Mouse (Mus musculus) heart, postnatal 4 days (tissue): ENCODE results near the gene Gm20517. TPM values are rescaled to one million over a fixed set of nuclear protein-coding genes. Genes with fewer than 3 reads are reported as not detected.

ENCODE experiments used
- DNase-seq: peaks from one replicate; pipeline ENCODE4 v3.0.0; 2021
- total RNA-seq, 2 experiments: library from RNA; stranded (reverse); gene quantifications; 2 replicates each; pipeline ENCODE4 v1.2.3; 2021

The Gm20517 gene
- total RNA-seq: 1 to 10 TPM; 3.9 to 4.4 TPM

DNA sequence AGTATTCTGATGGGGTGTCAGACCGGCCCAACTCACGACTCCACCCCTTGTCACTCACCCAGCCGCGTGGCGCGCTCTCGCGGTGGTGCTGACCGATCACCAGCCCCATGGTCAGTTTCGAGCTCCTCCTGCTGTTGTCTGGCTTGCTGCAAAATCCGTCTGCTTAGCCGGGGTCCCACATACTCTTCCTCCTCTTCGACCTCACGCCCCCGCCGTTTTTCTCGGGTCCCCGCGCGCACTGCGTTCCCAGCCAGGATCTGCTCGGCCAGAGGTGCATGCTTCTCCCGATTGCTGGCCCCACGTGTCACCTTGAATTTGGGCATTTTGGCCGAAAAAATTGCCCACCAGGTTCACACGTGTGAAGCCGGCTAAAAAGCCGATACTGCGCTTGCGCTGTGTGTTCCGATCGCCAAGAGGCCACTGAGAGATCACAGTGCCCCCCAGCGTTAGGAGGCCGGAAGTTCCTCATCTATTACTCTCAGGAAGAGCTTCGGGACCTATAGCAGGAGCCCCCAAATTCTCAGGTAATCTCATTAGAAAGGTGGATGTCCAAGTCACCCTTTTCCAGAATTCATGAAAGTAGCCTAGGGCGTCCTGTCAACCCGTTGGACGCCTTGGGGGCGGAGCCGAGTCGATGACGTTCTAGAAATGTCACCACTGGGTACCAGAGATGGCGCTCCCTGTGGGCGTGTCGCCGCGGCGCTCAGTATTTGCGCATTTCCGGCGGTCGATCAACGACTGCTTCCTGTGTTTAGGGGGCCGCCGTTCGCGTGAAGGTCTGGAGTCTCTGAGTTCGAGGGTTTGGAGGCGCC is at the start of gene Gm20517, which contains the start of the genes Bysl and Med20:
Gene Gm20517 (plus strand): TSS at position 741 of the 812 bp plus-strand sequence.
Gene Bysl (minus strand): TSS at position 644 of the 812 bp plus-strand sequence.
Gene Med20 (plus strand): TSS at position 734 of the 812 bp plus-strand sequence.
- DNase-seq: peak; percentile 97

DNA sequence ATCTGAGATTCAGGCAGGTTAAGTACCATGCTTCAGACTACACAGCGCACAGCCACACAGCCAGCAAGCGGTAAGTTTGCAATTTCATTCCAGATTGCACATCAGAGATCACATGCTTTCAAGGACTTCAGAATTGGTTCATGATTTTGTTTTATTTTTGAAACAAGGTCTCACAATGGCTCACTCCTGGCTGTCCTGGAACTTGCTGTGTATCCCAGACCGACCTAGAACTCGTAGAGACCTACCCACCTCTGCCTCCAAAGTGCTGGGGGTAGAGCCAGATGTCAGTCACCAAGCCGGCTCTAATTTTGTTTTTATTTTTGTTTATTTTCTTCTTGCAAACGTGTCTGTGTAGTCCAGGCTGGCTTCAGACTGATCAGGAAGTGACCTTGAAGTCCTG is 48.5 kb upstream of the Gm20517 start:
- DNase-seq: no peak

DNA sequence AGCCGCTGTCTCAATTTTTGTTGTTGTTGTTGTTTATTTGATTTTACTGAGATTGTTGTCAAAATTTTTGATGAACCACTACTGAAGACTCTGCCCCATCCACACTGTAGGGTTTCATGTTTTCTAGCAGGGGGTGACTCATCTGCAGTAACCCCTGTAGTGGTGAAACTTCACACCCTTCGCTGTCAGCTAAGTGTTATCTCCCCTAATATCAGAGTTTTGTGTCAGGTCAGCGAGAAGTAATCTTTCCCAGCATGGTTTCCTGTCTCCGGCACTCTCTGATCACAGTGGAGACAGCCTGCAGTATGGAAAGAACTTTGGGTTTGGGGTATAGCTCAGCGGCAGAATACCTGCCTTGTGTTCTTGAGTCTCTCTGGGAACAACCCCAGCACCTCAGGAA is 46.8 kb upstream of the Gm20517 start:
- DNase-seq: no peak

DNA sequence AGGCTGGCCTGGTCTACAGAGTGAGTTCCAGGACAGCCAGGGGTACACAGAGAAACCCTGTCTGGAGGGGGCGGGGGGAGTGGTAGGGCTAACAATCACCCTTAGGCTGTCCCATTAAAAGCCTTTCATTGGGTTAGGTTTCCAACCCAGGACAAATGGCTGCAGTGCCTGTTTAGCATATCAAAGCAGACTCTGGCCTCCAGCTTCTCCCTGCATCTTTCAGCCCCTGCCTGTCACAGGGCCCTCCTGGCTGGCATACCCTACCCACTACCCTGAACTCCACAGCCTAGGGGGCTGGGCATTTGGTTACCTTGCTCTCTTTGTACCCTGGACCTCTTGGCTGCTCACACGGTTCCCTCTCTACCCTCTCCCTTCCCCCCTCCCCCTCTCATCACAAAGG is 45.3 kb upstream of the Gm20517 start:
- no peak for DNase-seq

DNA sequence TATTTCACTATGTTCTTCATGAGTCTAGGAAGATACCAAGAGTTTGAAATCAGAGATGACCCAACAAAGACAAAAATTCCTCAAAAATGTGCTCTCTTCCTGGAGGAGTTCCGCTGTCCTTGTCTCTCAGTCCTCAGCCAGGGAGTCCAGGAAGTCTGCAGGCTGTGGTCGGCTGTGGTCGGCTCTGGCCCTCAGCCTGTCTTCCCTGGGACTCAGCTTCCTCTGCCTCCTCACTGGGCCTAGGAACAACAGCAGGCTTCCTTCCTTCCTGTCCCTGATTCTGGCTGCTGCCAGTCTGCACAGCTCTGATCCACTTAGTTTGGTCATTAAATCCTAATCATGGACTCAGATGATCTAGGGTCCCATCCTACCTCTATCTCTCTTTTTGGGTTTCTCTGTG is 44.1 kb upstream of the Gm20517 start:
- DNase-seq: peak; percentile 39

DNA sequence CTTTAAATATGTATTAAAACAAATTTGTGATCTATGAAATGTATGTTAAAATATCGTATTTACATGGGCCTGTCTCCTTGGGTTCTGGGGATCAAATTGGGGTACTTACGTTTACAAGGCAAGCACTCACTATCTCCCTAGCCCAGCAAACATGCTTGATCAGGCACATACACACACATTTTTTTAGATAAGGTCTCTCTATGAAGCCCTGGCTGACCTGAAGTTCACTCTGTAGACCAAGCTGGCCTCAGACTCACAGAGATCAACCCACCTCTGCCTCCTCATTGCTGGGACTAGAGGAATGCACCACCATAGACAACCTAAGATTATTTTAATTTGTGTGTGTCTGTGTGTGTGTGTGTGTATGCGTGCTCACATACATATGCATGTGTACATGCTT is 43.0 kb upstream of the Gm20517 start:
- DNase-seq: no peak

DNA sequence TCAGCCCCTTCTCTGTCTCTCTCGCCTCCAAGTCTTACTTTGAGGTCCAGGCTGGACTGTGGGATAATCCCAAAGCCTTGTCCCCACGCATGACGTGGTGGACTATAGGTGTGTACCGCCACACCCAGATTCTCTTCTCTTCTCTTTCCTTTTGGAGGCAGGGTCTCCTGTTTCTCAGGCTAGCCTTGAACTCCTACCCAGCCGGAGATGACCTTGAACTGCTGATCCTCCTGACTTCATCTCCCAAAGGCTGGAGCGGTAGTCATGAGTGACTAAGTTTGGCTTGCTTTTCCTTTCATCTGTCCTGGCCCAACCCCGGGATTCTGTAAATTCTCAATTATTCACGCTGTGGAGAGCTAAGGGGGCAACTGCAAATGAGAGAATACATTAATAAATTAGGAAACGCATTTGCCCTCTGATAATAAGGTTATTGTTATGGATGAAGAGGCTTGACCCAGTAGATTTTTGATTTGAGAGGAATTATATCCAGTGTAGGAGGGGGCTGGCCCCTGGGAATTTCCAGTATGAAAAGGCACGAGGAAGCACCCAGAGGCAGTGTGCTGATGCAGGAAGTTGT is 42.4 kb upstream of the Gm20517 start:
- no peak for DNase-seq

DNA sequence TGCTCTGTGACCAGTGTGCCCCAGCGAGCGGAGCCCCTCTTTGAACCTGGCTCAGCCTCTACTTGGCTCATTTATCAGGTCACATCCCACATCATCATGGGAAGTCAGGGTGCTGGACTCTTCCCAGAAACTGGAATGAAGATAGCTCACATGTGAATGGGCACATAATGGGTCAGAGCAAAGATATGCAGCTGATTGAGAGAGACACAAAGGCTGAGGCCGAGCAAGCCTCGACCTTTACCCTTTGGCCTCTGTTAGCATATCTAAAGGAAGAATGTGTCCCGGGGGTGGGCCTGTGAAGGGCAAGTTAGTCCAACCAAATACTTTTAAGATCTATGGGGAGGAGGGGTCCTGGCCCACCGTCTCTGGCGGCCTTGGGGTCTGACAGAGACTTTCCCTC is 39.8 kb upstream of the Gm20517 start:
- no peak for DNase-seq

DNA sequence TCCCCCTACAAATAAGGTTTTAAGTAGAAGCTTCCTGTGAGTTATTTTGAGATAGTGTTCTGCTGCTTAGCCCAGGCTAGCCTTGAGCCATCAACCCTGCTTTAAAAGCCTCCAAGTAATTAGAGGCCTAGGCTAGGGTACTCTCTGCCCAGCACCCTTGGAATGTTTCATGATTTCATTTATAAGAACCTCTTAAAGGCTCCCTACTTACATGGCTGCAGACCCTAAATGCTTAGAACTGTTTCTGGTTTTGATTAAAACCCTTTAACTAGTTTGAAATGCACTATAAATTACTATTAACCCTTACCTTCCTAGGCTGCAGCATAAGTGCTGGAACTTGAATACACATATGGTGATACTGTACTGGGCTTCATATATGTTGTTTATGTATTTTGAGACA is 39.0 kb upstream of the Gm20517 start:
- no peak for DNase-seq

DNA sequence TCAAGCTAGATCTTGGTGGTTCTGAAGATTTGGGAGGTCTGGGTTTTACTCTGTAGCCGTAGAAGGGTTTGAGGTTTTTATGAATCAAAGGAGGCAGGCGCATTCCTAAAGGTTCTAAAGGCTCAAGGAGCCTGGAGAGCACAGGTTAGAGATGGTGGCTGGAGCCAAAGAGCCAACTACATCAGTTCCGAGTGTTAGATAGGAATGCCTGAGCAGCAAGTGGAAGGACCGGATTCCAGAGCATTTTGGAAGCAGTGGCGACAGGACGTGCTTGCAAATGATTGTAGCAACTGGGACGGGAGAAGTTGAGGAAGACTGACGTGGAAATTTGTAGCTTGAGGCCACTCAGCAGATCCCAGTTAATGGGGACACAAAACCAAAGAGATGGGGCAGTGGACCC is 37.4 kb upstream of the Gm20517 start:
- DNase-seq: no peak

DNA sequence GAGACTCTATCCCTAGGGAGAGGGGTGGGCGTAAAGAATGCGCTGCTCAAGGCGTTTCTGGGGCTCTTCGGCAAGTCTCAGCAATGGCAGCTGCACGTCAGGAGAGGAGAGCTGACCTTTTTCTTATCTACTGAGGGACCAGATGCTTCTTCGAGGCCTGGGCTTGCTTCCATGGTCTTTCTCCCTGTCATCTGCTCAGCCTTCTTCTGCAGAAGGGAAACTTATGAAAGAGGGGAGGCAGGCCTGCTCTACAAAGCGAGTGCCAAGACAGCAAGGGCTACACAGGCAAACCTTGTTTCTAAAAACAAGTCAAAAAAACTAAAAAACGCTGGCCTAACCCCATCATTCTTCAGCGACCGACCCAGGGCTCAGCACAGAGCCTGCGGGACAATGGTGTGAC is 36.6 kb upstream of the Gm20517 start:
- peak; percentile 40 for DNase-seq

DNA sequence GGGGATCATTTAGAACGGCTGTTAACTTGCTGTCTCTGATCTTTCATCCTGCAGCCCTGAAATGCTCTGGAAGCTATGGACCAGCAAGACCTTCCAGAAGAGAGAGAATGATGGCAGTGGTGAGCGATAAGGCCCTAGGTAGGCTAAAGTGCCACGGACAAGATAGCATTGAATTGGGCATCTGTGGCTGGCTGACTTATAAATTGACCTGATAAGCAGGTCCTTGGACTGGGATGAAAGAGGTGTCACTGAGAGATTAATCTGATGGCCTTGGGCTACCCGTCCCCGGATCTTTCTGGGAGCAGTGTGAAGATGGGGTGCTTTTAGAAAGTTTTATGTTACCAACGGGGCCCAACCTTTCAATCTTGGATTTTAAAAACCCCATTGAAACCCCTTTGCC is 32.7 kb upstream of the Gm20517 start:
- DNase-seq: no peak

DNA sequence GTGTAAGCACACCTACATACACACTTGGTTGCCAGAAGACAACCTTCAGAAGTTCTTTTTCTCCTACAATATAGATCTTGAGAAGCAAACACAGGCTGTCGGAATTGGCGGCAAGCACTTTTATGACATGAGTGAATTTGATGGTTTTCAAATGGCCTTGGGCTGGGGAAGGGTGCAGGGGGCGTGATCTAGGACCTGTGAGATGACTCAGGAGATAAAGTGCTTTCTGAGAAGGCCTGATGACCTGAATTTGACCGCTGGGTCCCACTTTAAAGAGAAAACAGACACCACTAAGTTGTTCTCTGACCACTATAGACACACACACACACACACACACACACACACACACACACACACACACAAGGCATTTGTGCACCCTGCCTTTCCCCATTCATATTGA is 30.4 kb upstream of the Gm20517 start:
- DNase-seq: no peak

DNA sequence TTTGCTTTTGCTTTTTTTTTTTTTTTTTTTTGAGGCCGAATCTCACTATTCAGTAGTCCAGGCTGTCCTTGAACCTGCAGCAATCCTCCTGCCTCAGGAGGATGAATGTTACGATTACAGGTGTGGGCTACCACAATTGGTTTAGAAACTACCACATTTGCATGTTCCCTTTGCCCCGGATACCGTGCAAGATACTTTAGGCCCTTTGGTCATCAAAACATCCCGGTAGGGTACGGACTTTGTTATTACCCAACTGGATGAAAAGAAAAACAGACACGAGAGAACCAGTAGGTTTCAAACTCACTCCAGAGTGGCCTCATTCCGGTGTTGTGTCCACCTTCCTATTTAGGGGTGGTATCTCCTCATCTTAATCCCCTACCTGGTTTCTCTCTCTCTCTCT is 22.9 kb upstream of the Gm20517 start:
- DNase-seq: no peak

DNA sequence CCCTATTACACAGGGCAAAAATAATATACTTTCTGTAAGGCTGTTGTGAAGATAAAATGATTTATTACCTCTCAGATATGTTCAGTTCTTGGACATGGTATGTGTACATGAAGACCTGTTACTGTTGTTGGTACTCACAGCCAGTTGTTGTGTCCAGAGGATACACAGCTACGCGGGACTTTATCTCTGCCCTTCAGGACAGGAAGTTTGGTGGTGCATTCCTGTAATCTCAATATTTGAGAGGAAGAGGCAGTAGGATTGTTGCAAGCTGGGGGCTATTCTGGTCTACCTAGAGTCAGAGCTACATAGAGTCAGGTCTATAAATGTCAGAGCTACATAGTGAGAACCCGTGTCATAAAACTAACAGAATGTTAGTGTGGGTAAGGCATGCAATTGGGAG is 20.3 kb upstream of the Gm20517 start:
- DNase-seq: no peak

DNA sequence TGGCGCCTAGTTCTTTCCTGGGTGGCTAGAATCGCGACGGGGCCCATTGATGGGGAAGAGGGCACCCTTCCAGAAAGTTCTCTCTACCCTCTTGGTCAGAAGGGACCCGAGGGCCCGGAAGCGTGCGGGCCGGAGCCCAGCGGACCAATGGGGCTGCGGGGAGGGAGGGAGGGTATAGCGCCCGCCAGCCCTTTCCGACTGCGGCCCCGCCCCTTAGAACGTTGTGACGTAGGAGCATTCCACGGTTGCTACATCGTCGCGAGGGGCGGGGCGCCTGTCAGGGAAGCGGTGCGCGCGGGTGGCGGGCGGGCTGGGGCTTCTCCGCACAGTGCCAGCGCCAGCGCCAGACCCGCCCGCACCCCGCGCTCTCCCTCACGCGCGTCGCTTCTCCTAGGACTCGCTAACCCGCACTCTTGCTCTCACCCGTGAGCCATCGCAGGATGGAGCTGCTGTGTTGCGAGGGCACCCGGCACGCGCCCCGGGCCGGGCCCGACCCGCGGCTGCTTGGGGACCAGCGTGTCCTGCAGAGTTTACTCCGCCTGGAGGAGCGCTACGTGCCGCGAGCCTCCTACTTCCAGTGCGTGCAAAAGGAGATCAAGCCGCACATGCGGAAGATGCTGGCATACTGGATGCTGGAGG is 18.1 kb upstream of the Gm20517 start:
- DNase-seq: peak; percentile 98

DNA sequence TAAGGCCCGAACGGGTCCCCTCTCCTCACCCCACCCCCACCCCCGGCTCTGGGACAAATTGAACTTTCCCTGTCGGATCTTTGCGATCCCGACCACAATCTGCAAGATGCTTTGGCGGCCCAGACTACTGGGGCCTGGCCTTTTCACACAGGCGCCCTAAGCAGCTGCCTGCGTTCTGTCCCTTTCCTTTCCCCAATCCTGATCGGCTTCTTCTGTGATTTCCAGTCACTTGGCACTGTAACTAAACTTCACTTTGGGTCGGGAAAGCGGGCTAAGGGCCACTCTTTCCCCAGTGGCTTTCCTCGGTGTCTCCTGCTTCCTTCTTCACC is 17.6 kb upstream of the Gm20517 start:
- no peak for DNase-seq

DNA sequence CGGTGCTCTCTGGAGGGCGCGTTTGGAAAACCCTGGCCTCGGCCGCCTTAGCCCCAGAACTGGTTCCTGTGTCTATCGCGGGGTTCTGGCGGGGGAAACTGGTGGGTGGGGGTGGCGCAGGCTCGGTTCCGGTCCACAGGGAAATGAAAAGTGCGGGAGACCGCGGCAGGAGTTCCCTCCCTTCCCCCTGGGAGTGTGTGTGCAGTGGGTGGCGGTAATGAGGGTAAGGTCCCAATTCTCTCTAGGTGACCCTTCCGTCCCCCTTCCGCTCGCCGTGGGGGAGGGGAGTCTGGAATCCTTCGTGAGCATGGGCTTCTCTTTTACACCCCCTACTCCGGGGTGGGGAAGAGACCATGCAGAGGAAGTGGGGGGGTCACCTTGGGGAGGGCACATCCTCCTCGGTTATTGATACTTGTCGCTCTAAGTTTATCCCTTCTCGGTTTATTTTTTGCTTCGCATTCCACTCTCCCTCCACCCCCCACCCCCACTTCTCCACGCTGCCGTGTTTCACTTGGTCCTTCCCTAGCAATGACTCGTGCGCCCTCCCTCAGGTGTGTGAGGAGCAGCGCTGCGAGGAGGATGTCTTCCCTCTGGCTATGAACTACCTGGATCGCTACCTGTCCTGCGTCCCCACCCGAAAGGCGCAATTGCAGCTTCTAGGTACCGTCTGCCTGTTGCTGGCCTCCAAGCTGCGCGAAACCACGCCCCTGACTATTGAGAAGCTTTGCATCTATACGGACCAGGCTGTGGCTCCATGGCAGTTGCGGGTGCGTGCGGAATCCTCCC is 17.0 kb upstream of the Gm20517 start:
- DNase-seq: peak; percentile 63

DNA sequence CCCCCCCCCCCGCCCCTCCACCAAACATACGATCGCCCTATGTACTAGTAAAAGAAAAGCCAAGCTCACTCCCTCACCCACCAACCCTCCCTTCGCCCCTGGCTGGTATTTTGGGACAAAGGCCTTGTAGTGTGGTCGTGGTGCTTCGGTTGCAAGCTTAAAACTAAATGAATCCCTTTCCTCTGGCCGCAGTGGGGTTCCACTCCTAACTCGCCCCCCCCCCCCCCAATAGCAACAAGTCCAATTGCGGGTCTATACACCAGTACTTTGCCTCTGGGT is 16.5 kb upstream of the Gm20517 start:
- no peak for DNase-seq

DNA sequence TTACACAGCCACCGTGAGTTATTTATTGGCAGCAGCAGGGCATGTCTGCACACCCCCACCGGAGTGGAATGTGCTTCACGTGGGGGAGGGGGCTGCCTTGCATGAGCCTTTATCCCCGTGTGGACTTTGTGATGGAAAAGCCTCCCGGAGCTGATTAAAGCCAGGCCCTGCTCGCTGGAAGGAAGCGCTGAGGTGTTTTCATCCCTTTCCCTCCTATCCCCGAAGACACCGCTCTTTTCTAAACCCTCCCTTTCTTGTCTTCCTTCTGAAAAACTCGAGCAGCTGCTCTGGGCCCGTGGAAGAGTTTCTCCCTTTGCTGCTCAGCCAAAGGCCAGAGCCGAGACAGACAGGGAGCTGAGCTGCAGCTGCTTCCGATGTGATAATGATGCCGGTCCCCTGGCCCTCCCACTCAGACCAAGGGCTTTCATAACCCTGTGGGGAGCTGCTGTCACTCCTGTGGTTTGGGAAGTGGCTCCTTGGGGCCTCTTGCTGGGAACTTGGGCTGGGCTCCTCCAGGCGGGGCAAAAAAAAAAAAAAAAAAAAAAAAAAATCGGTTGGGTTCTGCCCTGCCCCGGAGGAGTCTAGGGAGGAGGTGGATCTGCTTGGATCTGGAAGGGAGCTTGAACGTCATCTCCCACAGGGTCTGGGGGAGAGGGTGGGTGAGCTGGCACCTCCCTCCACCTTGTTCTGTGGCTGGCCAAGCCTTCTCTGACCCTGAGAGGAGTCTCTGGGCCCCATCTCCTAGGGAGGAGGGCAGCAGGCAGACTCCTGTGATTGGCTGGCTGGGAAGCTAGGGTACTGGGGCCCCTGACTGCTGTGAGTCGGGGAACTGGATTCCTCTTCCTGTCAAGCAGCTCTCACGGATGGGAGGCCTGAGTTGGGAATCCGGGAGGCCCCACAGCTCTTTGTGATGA is 15.9 kb upstream of the Gm20517 start:
- peak; percentile 71 for DNase-seq

DNA sequence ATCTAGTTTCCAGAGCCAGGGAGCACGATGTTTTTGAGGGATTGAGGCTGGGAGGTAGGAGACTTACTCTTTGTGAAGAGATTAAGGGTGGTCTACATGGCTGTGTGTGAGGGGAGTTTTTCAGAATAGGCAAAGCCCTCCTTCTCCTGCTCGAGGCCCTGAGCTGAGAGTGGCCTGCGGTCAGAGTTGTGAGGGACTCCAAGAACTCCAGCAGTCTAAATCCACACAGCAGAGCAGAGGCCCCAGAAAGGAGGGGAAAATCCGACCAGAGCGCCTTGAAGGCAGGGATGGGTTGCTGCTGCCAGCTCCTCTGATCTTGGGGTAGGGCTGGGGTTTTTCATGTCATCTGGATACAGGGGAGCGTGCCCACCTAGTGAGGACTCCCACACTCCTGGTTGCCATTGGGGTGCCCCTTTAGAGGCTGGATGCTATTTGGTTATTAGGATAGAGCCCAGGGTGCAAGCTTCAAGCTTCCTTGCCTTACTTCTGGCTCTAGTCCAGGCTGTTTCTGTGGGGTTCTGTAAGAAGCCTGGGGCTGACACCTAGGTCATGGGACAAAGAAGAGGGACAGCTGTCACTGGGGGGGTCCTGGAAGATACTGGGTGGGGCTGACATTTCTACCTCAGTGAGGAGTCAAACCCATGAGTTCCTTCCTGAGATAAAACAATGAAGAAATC is 15.1 kb upstream of the Gm20517 start:
- no peak for DNase-seq

DNA sequence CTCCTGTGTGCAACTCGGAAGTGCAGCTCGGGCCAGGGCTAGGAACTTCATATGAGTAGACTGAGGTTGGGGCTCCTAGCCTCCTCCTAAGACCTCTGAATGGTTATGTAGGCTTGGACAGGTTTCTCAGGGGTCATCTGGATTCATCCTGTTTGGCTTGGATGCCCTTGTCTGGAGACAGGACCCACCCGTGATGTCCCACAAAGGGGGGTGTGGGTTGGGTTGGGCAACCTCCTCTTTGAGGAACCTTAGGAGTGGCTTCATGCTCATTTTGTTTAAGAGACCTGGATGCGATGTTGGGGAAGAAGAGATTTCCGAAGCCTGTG is 14.6 kb upstream of the Gm20517 start:
- DNase-seq: no peak
